Mouse (Mus musculus) urinary bladder, adult 18-20 months (tissue): ENCODE results near the gene Fkbp9.
A peak's percentile ranks its signal among the peaks of the same experiment; 100 is the strongest.

Source experiments
- DNase-seq, 2 experiments: peaks; one replicate each; pipeline ENCODE4 v3.0.0; 2022; ENCODE audit warnings: low spot score in 2 of 2, mixed read lengths in 2 of 2

The Fkbp9 gene

GRCm38 (mm10) chr6:56837621-56838020, 5.8 kb downstream of the Fkbp9 start:
- no peak for DNase-seq

GRCm38 (mm10) chr6:56843229-56843628, 11.4 kb downstream of the Fkbp9 start:
- no peak for DNase-seq

- DNase-seq: no peak
Observed at GRCm38 (mm10) chr6:56844365-56844764, 12.5 kb downstream of the Fkbp9 start.

- DNase-seq: no peak
Observed at GRCm38 (mm10) chr6:56848974-56849373, 17.1 kb downstream of the Fkbp9 start.

GRCm38 (mm10) chr6:56850315-56850714, 18.5 kb downstream of the Fkbp9 start:
- DNase-seq: no peak

DNA sequence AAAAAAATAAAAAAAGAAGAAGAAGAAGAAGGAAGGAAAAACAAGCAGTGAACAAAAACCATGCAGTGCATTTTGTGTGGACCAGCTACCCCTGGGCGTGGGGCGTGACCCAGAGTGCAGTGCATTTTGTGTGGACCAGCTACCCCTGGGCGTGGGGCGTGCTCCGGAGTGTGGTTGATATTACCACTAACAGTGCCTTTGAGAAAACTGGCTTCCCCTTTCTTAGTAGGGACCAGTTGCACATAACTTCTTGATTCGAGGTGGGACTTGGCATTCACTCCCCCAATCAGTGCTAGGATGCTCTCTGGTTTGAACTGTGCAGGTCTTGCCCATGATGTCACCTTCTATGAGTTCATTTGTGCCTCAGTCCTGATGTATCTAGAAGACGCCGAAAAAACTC, 22.9 kb downstream of the Fkbp9 start:
- DNase-seq: no peak

DNA sequence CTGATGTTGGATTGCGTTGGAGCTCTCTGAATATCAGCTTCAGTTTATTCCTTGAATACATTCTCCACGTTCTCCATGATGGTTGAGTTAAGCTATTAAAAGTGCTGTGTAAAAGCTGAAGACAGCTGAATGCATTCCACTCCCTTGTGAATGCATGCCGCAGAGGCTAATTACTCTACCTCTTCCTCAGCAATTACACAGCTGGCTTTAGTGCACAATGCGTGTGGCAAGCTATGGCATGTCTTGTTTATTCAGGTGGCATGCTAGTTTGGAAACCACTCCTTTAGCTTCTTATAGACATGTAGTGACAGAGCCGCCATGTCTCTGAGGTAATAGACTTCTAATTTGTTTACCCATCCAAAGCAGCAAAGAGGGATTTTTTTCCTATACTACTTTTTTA, 24.9 kb downstream of the Fkbp9 start:
- DNase-seq: no peak

- no peak for DNase-seq
Observed at GRCm38 (mm10) chr6:56860205-56860848, 28.5 kb downstream of the Fkbp9 start.

DNA sequence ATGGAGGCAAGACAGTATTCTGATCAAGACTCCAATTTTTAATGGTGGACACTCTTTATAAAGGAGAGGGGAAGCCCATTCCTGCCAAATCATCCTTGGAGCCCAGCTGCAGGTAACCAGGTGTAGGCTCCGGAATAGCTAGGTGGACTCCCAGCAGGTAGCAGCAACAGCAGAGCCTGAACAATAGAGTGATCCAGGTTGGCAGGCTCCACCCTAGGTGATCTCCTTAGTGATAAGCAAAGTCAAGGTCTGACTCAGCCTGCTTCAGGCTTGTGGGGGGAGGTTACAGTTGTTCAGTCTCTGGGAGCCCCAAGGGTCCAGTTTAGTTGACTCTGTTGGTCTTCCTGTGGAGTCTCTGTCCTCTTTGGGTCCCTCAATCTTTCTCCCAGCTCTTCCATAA, 35.0 kb downstream of the Fkbp9 start:
- DNase-seq: peak in 1 of 2 experiments; percentile 11

DNA sequence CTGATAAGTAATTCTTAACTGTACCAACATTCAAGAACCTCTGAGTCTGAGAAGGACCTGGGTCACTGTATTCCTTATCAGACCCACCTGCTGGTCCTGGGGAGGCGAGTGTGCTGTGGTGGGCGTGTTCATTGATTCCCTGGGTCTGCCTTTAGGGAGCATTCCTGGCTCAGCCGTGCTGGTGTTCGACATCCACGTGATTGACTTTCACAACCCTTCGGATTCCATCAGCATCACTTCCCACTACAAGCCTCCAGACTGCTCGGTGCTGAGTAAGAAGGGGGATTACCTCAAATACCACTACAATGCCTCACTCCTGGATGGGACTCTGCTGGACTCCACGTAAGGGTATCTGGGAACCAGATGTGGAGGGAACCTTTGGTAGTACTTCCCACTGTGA, 36.7 kb downstream of the Fkbp9 start:
- DNase-seq: no peak

GRCm38 (mm10) chr6:56870027-56870426, 38.2 kb downstream of the Fkbp9 start:
- DNase-seq: no peak

DNA sequence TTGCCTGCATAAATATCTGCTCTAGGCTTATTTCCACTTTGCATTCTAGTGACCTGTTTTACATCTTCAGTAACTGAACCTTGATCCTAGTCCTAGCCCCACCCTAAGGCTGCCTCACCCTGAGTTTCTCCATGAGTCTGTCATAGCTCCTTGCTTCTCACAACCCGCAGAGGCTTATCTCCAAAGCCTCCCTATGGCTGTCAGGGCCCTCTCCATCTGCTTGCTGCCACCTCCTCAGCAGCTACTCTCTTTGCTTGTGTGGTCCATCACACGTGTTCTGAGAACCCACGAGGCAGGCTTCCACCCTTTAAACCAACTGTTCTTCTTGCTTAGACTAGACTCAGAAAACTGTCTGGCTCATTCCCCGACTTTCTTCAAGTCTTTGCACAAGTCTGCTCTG, 45.0 kb downstream of the Fkbp9 start:
- no peak for DNase-seq

DNA sequence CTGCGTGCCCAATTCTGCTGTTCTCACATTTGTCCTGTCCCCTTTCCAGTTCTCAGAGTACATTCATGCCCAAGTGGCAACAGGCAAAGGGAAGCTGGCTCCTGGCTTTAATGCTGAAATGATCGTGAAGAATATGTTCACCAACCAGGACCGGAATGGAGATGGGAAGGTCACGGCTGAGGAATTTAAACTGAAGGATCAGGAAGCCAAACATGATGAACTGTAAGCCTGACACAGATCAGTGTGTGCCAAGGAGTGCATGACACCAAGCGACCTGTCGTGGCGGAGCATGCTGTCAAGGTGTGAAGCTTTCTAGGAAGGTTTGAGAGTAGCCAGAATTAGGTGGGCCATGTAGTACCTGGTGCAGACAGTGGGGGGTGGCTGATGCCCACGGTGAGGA, 46.1 kb downstream of the Fkbp9 start:
- no peak for DNase-seq

DNA sequence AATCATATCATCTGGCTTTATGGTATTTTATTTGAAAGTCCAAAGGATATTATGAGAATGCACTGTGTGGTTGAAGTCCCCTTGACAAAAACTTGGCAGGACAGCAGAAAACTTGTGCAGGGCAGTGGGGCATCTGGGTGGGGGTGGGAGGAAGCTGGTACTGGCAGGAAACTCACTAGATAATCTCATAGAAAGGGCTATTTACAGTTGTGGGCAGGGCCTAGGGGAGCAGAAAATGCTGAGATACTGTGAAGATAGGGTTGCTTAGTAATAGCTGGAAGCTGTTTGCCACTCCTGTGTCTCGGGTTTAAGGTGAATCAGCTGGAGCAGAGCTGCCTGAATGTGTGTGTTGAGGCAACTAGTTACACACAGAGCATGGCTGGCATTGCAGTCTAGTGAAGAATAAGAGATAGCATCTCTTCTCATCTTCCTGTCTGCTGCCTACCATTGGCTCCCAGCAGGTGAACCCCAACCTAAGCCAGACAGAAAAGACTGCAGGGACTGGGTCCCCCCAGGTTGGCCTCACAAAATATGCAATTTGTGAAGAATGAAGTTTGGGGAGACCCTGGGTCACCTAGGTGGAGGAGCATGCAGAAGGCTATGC, 47.6 kb downstream of the Fkbp9 start:
- DNase-seq: no peak

DNA sequence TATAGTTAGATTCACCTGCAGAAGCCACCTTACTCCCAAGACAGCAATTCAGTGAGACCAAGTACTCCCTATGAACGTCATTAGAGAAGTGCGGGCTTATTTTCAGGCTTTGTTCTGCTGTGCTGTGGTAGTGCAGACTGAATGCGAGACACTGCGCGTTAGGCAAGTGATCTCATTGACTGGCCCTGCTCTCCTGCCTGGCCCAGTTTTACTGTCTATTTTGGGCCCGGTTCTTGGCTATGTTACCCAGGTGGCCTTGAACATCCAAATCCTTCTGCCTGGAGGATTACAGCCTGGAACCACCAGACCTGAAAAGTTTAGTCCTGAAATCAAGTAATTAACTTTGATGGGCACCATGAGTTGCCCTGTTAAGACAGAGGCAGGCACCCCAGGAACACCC, 56.7 kb downstream of the Fkbp9 start:
- no peak for DNase-seq

DNA sequence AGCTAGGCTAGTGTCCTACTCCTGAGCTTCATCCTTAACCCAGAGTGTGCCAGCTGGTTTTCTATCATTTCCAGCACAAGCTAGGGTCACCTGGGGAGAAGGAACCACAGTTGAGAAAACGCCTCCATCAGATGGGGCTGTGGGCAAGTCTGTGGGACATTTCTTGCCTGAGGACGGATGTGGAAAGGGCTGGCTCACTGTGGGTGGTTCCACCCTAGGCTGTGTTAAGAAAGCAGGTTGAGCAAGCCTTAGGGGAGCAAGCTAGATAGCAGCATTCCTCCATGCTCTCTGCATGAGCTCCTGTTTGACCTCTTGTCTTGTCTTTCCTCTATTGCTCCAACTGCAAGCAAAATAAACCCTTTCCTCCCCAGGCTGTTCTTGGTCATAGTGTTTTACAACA, 58.9 kb downstream of the Fkbp9 start:
- DNase-seq: no peak

DNA sequence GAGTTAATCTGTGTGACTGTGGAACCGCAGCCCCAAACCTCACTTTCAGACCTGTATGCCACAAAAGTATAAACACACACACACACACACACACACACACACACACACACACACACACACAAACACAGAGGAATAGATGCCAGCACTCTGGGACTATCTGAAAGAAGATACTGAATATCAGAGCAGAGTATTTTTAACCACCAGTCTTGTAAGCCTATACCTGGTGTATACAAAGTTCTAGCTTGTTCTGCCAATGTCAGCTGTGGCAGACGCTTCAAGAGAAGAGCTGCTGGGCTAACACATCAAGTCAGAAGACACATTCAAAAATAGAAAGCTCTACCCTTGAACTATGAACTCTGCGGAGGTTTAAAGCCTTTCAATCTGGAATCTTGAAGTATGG, 67.7 kb downstream of the Fkbp9 start:
- no peak for DNase-seq

DNA sequence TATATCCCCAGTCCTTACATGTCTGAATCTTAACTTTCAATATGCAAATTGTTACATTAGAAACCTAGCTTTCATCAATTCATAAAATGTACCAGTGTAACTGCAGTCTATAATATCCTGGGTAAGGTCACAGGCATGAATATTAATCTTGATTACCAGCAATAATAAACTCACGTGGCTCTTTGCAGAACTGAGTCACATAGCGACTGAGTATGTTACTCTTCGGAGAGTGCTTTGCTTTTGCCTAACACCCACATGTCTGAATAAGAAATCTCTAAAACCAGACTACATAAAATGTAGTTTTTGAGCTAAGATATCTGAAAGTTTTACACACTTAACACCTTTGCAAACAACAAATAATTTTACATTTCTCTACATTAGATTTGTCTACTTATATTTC, 69.5 kb downstream of the Fkbp9 start:
- DNase-seq: no peak

DNA sequence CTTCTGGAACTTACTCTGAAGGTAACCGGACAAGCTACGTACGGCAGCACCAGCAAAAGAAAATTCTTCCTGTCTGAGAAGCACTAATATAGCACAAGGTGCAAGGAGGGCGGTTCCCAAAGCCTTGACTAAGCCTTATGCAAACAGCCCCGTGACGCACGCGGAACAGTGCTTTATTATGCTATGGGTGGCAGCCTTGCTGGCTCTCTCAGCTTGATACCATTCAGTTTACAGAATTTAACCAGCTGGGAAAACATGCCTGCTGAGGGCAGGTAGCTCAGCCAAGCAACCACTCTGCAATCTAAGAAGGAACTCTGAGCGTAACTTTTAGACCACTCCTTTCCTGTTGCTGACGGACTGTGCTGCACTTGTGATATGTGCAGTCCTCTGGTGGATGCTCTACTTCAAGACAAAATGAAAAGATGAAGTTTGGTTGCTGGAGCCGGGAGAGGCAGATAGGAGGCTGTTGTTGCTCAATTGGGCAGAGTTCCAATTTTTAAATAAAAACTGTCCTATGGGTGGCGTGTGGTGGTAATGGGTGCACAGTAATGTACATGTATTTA, 70.0 kb downstream of the Fkbp9 start:
- peak; percentile 62 to 80 for DNase-seq

GRCm38 (mm10) chr6:56902606-56903520, 71.0 kb downstream of the Fkbp9 start:
- no peak for DNase-seq

DNA sequence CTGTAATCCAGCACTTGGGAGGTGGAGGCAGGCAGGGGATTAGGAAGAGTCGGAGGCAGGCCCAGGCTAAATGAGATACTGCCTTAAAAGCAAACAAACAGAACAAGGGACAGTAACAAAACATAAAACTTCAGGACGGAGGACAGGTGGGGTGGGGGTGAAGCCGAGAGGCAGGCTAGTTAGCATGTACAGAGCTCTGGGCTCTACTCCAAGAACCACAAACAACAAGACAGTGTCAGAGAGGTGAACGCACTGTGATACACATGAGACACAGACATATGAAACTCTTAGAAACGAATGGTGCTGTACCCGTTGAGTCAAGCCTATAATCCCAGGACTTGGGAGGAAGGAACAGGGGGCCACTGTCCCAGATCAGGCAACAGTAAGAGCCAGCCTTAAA, 72.0 kb downstream of the Fkbp9 start:
- no peak for DNase-seq

- no peak for DNase-seq
Observed at GRCm38 (mm10) chr6:56904330-56904729, 72.5 kb downstream of the Fkbp9 start.

GRCm38 (mm10) chr6:56904982-56905381, 73.1 kb downstream of the Fkbp9 start:
- no peak for DNase-seq
